Mouse (Mus musculus) spleen, adult 2 months (tissue): ENCODE data around the gene B3galnt1.

Experiments
- CTCF ChIP-seq: fragments of 200-500 bp; IDR thresholded peaks from 2 replicates; pipeline ENCODE4 v1.5.1; 2011; ENCODE audit warnings: mild to moderate bottlenecking, inconsistent platforms; ENCODE audit not compliant: insufficient read depth, insufficient read length, insufficient replicate concordance; ENCODE audit errors: extremely low read depth
- POLR2A ChIP-seq: fragments of 200-500 bp; IDR thresholded peaks from 2 replicates; pipeline ENCODE4 v1.6.1; 2011; ENCODE audit warnings: low read depth, low read length, inconsistent platforms

- TF ChIP-seq CTCF (no peak), POLR2A (no peak)
Measured at GRCm38 (mm10) chr3:69525072-69525529, 73.7 kb downstream of the B3galnt1 start.
